Mouse (Mus musculus) C2C12 (cell line): ENCODE results near the gene Slc4a5. TPM values are rescaled to one million over a fixed set of nuclear protein-coding genes. Genes with fewer than 3 reads are reported as not detected.

ENCODE experiments used
- H3K27me3 ChIP-seq: one replicate; pipeline ENCODE4 v1.6.1; 2011; ENCODE audit not compliant: control insufficient read depth, insufficient read depth, insufficient read length
- H3K36me3 ChIP-seq: one replicate; pipeline ENCODE4 v1.6.1; 2011; ENCODE audit not compliant: control insufficient read depth, insufficient read depth
- H3K4me3 ChIP-seq: one replicate; pipeline ENCODE4 v1.5.1; 2011; ENCODE audit warnings: mild to moderate bottlenecking, control low read depth; ENCODE audit not compliant: poor library complexity, insufficient read depth, severe bottlenecking
- H3K79me2 ChIP-seq: one replicate; pipeline ENCODE4 v1.6.1; 2011; ENCODE audit not compliant: control insufficient read depth, insufficient read depth
- H3K79me3 ChIP-seq: one replicate; pipeline ENCODE4 v1.6.1; 2011; ENCODE audit warnings: low read depth, control low read depth
- H3ac ChIP-seq: one replicate; pipeline ENCODE3; 2011; ENCODE audit warnings: low read depth; ENCODE audit not compliant: control insufficient read depth, insufficient read length
- CEBPB ChIP-seq: IDR thresholded peaks from one replicate; pipeline ENCODE4 v1.6.1; 2011; ENCODE audit warnings: low read depth, mild to moderate bottlenecking, control low read depth, moderate library complexity
- CTCF ChIP-seq: IDR thresholded peaks from one replicate; pipeline ENCODE4 v1.5.1; 2011; ENCODE audit not compliant: control insufficient read depth, insufficient read depth, insufficient read length
- FOSL1 ChIP-seq: IDR thresholded peaks from one replicate; pipeline ENCODE4 v1.8.0; 2011; ENCODE audit warnings: mild to moderate bottlenecking, low read length; ENCODE audit not compliant: poor library complexity, insufficient read depth, severe bottlenecking
- MAX ChIP-seq: IDR thresholded peaks from one replicate; pipeline ENCODE4 v1.6.1; 2011; ENCODE audit warnings: mild to moderate bottlenecking, control low read depth
- MYOD1 ChIP-seq: IDR thresholded peaks from one replicate; pipeline ENCODE4 v1.6.1; 2011; ENCODE audit warnings: low read depth; ENCODE audit not compliant: control insufficient read depth, insufficient read length
- MYOG ChIP-seq: IDR thresholded peaks from one replicate; pipeline ENCODE4 v1.6.1; 2011; ENCODE audit not compliant: control insufficient read depth, insufficient read length; ENCODE audit errors: extremely low read depth
- USF1 ChIP-seq: IDR thresholded peaks from one replicate; pipeline ENCODE4 v1.6.1; 2011; ENCODE audit warnings: low read depth, mild to moderate bottlenecking, control low read depth, moderate library complexity
- long read RNA-seq, 2 experiments: library from polyadenylated mRNA; unstranded; transcript quantifications; one replicate each; pipeline ENCODE4 v2.0.0; 2019 to 2020
- polyA plus RNA-seq: library from polyadenylated mRNA; unstranded; fragments of >200 nt; fragmentation: generic; extraction: Trizol; gene quantifications from one replicate; pipeline ENCODE4 v1.2.1, GENCODE M21; 2012; ENCODE audit warnings: missing spikeins

Gene Slc4a5
- polyA plus RNA-seq: 0.04 TPM
- long read RNA-seq, experiment 1: 0 reads
- long read RNA-seq, experiment 2: 0 reads

- Histone ChIP-seq H3K36me3 (no peaks in the 10 kb centered on the region), H3K79me2 (no peaks in the 10 kb centered on the region), H3K79me3 (no peaks in the 10 kb centered on the region), H3ac (no peak within 1 kb of the TSS), H3K27me3 (peaks cover 28% of the 10 kb centered on the region), H3K4me3 (no peak within 1 kb of the TSS)
- TF ChIP-seq MAX (no peak), CTCF (no peak), FOSL1 (no peak), USF1 (no peak), MYOD1 (no peak), CEBPB (no peak), MYOG (no peak)
Observed at GRCm38 (mm10) chr6:83219814-83220213, at the start of gene Slc4a5. TSS of gene Slc4a5 (plus strand) at chr6:83219828.

GRCm38 (mm10) chr6:83169872-83170271, 49.8 kb upstream of the Slc4a5 start:
- TF ChIP-seq MAX (no peak), CEBPB (no peak), CTCF (no peak), USF1 (no peak), FOSL1 (no peak)
- Histone ChIP-seq H3K79me2 (peaks cover 73% of the 10 kb centered on the region), H3K27me3 (no peaks in the 10 kb centered on the region), H3ac (no peak overlapping the region), H3K4me3 (no peak overlapping the region), H3K79me3 (peaks cover 50% of the 10 kb centered on the region), H3K36me3 (no peaks in the 10 kb centered on the region)

- TF ChIP-seq MYOD1: no peak
- no peak for TF ChIP-seq MAX
- H3K79me3 ChIP-seq: peaks cover 51% of the 10 kb centered on the region
- H3ac ChIP-seq: no peak overlapping the region
Observed at GRCm38 (mm10) chr6:83171063-83171462, 48.6 kb upstream of the Slc4a5 start.

GRCm38 (mm10) chr6:83172240-83172920, 47.2 kb upstream of the Slc4a5 start:
- TF ChIP-seq FOSL1 (no peak), MYOG (no peak), USF1 (no peak), MAX (no peak), CEBPB (no peak), MYOD1 (no peak), CTCF (no peak)
- Histone ChIP-seq H3K79me3 (peaks cover 40% of the 10 kb centered on the region), H3K4me3 (no peak overlapping the region), H3K36me3 (no peaks in the 10 kb centered on the region), H3K79me2 (peaks cover 76% of the 10 kb centered on the region), H3K27me3 (no peaks in the 10 kb centered on the region), H3ac (no peak overlapping the region)

More at GRCm38 (mm10) chr6:83171063-83171462, 48.6 kb upstream of the Slc4a5 start:
- no peak overlapping the region for H3K4me3 ChIP-seq
- peaks cover 77% of the 10 kb centered on the region for H3K79me2 ChIP-seq
- H3K27me3 ChIP-seq: no peaks in the 10 kb centered on the region
- no peaks in the 10 kb centered on the region for H3K36me3 ChIP-seq

- H3ac ChIP-seq: no peak overlapping the region
- no peak overlapping the region for H3K4me3 ChIP-seq
- TF ChIP-seq MYOG (no peak), USF1 (no peak), CEBPB (no peak), FOSL1 (no peak), MAX (no peak), CTCF (no peak), MYOD1 (no peak)
- no peaks in the 10 kb centered on the region for H3K36me3 ChIP-seq
- H3K79me3 ChIP-seq: peaks cover 23% of the 10 kb centered on the region
- peaks cover 58% of the 10 kb centered on the region for H3K79me2 ChIP-seq
- no peaks in the 10 kb centered on the region for H3K27me3 ChIP-seq
Observed at GRCm38 (mm10) chr6:83175996-83176395, 43.6 kb upstream of the Slc4a5 start.

- no peak for TF ChIP-seq MAX
- no peak for TF ChIP-seq MYOG
- H3K79me3 ChIP-seq: peaks cover 7% of the 10 kb centered on the region
- H3K27me3 ChIP-seq: no peaks in the 10 kb centered on the region
- H3K36me3 ChIP-seq: no peaks in the 10 kb centered on the region
- no peak overlapping the region for H3K4me3 ChIP-seq
- H3ac ChIP-seq: no peak overlapping the region
- peaks cover 30% of the 10 kb centered on the region for H3K79me2 ChIP-seq
Observed at GRCm38 (mm10) chr6:83179390-83180117, 40.1 kb upstream of the Slc4a5 start.
